Comparison of ENCODE assay signal across 22 mouse cellular contexts in the genomic region with DNA sequence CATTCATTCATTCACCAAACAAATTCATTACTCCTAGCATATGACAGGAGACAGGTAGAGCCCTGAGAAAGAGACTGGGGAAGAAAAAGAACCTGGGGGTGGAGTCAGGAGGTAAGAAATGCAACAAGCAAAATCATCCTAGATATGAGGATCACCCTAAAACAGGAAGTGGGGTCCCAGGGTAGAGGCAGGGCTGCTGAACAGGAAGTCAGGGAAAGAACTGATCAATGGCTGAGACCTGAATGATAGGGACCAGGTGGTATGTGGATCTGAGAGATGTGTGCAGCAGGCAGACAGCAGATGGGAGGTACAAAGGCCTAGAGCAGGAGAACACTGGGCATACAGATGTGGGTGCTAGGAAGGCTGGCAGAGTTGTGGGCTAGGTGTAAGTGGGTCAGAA.
"Had no signal": no experiment of that assay in that cellular context is flagged by ENCODE, and none has a peak within 500 bp of the region (broad histone marks: within the 10 kb centered on the region; RNA-seq: fewer than 3 reads in every experiment).

No protein-coding gene starts in this region.

- H3K4me3 ChIP-seq: limb, embryonic 12.5 days; limb, embryonic 15.5 days; liver, embryonic 15.5 days; lung, embryonic 15.5 days; midbrain, embryonic 12.5 days; midbrain, embryonic 15.5 days; neural tube, embryonic 12.5 days; neural tube, embryonic 15.5 days had no signal

- DNase-seq: kidney, adult 18-20 months; kidney, adult 9 months; kidney, postnatal 14 days; kidney, postnatal 4 days; left cerebral cortex, postnatal 4 days; lung, adult 18-20 months; lung, postnatal 10 days; lung, postnatal 4 days; right cerebral cortex, adult 18-20 months; right cerebral cortex, postnatal 14 days; right cerebral cortex, postnatal 4 days had no signal

- H3K27me3 ChIP-seq: limb, embryonic 12.5 days; limb, embryonic 15.5 days; liver, embryonic 15.5 days; lung, embryonic 15.5 days; midbrain, embryonic 12.5 days; midbrain, embryonic 15.5 days; neural tube, embryonic 12.5 days; neural tube, embryonic 15.5 days had no signal

- H3K9ac ChIP-seq: limb, embryonic 12.5 days; limb, embryonic 15.5 days; liver, embryonic 15.5 days; lung, embryonic 15.5 days; midbrain, embryonic 12.5 days; midbrain, embryonic 15.5 days; neural tube, embryonic 12.5 days; neural tube, embryonic 15.5 days had no signal

- H3K4me2 ChIP-seq: limb, embryonic 12.5 days; limb, embryonic 15.5 days; liver, embryonic 11.5 days; liver, embryonic 15.5 days; lung, embryonic 15.5 days; midbrain, embryonic 12.5 days; midbrain, embryonic 15.5 days; neural tube, embryonic 12.5 days; neural tube, embryonic 15.5 days had no signal

- H3K4me1 ChIP-seq: liver, embryonic 15.5 days; midbrain, embryonic 15.5 days; neural tube, embryonic 12.5 days; neural tube, embryonic 15.5 days had no signal

- H3K9me3 ChIP-seq: limb, embryonic 12.5 days; limb, embryonic 15.5 days; liver, embryonic 15.5 days; lung, embryonic 15.5 days; midbrain, embryonic 12.5 days; midbrain, embryonic 15.5 days; neural tube, embryonic 12.5 days; neural tube, embryonic 15.5 days had no signal

- H3K36me3 ChIP-seq: limb, embryonic 12.5 days; limb, embryonic 15.5 days; liver, embryonic 15.5 days; lung, embryonic 15.5 days; midbrain, embryonic 12.5 days; midbrain, embryonic 15.5 days; neural tube, embryonic 12.5 days; neural tube, embryonic 15.5 days had no signal

- ATAC-seq: intestine, embryonic 16.5 days; midbrain, embryonic 15.5 days had no signal

- H3K27ac ChIP-seq: limb, embryonic 12.5 days; limb, embryonic 15.5 days; liver, embryonic 15.5 days; lung, embryonic 15.5 days; midbrain, embryonic 12.5 days; midbrain, embryonic 15.5 days; neural tube, embryonic 12.5 days; neural tube, embryonic 15.5 days; stomach, postnatal 0 days had no signal
